Mouse (Mus musculus): Measurements from ENCODE around the gene Efna3.

The Efna3 gene

GRCm38 (mm10) chr3:89315930-89316831 lies 6.6 kb downstream of the Efna3 start:
- DNase-seq = peak in 1 of 2 experiments; percentile 35

- peak; percentile 87 to 90 for DNase-seq
Measured at GRCm38 (mm10) chr3:89315195-89315929, 7.4 kb downstream of the Efna3 start.

GRCm38 (mm10) chr3:89314791-89315190 lies 8.0 kb downstream of the Efna3 start:
- DNase-seq = peak; percentile 52 to 71

GRCm38 (mm10) chr3:89314340-89314739 lies 8.4 kb downstream of the Efna3 start:
- DNase-seq = peak; percentile 62 to 83

- peak; percentile 68 to 81 for DNase-seq
Measured at GRCm38 (mm10) chr3:89308089-89308488, 14.7 kb downstream of the Efna3 start.

- no peak for DNase-seq
Measured at GRCm38 (mm10) chr3:89305551-89306325, 17.0 kb downstream of the Efna3 start.

- DNase-seq = no peak
Measured at GRCm38 (mm10) chr3:89305105-89305504, 17.7 kb downstream of the Efna3 start.

GRCm38 (mm10) chr3:89304440-89304839 lies 18.3 kb downstream of the Efna3 start:
- no peak for DNase-seq

- DNase-seq = no peak
Measured at GRCm38 (mm10) chr3:89300514-89300913, 22.3 kb downstream of the Efna3 start.

GRCm38 (mm10) chr3:89300071-89300470 lies 22.7 kb downstream of the Efna3 start:
- DNase-seq = no peak

GRCm38 (mm10) chr3:89299499-89299898 lies 23.3 kb downstream of the Efna3 start:
- peak in 1 of 2 experiments; percentile 43 for DNase-seq

- no peak for DNase-seq
Measured at GRCm38 (mm10) chr3:89298908-89299307, 23.9 kb downstream of the Efna3 start.

- DNase-seq = no peak
Measured at GRCm38 (mm10) chr3:89296761-89297396, 25.9 kb downstream of the Efna3 start.

- DNase-seq = no peak
Measured at GRCm38 (mm10) chr3:89295685-89296230, 27.0 kb downstream of the Efna3 start.

GRCm38 (mm10) chr3:89294195-89294594 lies 28.6 kb downstream of the Efna3 start:
- DNase-seq = no peak

GRCm38 (mm10) chr3:89293247-89293918 lies 29.4 kb downstream of the Efna3 start:
- DNase-seq = no peak

- DNase-seq = no peak
Measured at GRCm38 (mm10) chr3:89292303-89292702, 30.5 kb downstream of the Efna3 start.

GRCm38 (mm10) chr3:89291874-89292273 lies 30.9 kb downstream of the Efna3 start:
- DNase-seq = no peak

GRCm38 (mm10) chr3:89288503-89288928 lies 34.2 kb downstream of the Efna3 start:
- DNase-seq = no peak

- no peak for DNase-seq
Measured at GRCm38 (mm10) chr3:89287286-89287685, 35.5 kb downstream of the Efna3 start.

- DNase-seq = no peak
Measured at GRCm38 (mm10) chr3:89285526-89285925, 37.2 kb downstream of the Efna3 start.

GRCm38 (mm10) chr3:89284261-89284660 lies 38.5 kb downstream of the Efna3 start:
- no peak for DNase-seq
